Mouse (Mus musculus) stomach, embryonic 14.5 days (tissue): ENCODE measurements around the gene Plcb1. TPM values are rescaled to one million over a fixed set of nuclear protein-coding genes. Genes with fewer than 3 reads are reported as not detected.

Experiments
- ATAC-seq: fragments of 200-750 bp; cut with Nextera tagmentation; 2 replicates; pipeline ENCODE4 v1.8.0; 2017; ENCODE audit warnings: low read depth, moderate TSS enrichment; ENCODE audit not compliant: insufficient number of reproducible peaks, insufficient read depth, low FRiP score
- H3K27ac ChIP-seq: fragments of 300-500 bp; sonication (generic); 2 replicates; pipeline ENCODE4 v1.5.1; 2014; ENCODE audit warnings: mild to moderate bottlenecking, low read length, moderate library complexity, mixed read lengths
- H3K27me3 ChIP-seq: fragments of 300-500 bp; sonication (generic); 2 replicates; pipeline ENCODE4 v1.6.1; 2014; ENCODE audit warnings: low read length, control low read depth, mixed read lengths; ENCODE audit not compliant: control insufficient read depth, insufficient read depth
- H3K36me3 ChIP-seq: fragments of 300-500 bp; sonication (generic); 2 replicates; pipeline ENCODE4 v1.6.1; 2014; ENCODE audit warnings: mild to moderate bottlenecking, control low read depth, low read length, moderate library complexity, mixed read lengths; ENCODE audit not compliant: control insufficient read depth, insufficient read depth
- H3K4me1 ChIP-seq: fragments of 300-500 bp; sonication (generic); 2 replicates; pipeline ENCODE4 v1.6.1; 2014; ENCODE audit warnings: low read length, control low read depth, mixed read lengths; ENCODE audit not compliant: control insufficient read depth, insufficient read depth
- H3K4me2 ChIP-seq: fragments of 300-500 bp; sonication (generic); replicated peaks from 2 replicates; pipeline ENCODE4 v1.6.1; 2014; ENCODE audit warnings: low read depth, low read length, control low read depth
- H3K4me3 ChIP-seq: fragments of 300-500 bp; sonication (generic); 2 replicates; pipeline ENCODE4 v1.5.1; 2014; ENCODE audit warnings: low read depth, low read length, control low read depth
- H3K9ac ChIP-seq: fragments of 300-500 bp; sonication (generic); replicated peaks from 2 replicates; pipeline ENCODE4 v1.6.1; 2014; ENCODE audit warnings: low read depth, mild to moderate bottlenecking, control low read depth, low read length, moderate library complexity, mixed read lengths
- H3K9me3 ChIP-seq: fragments of 300-500 bp; sonication (generic); 2 replicates; pipeline ENCODE4 v1.6.1; 2016; ENCODE audit warnings: low read depth, low read length, control low read depth; ENCODE audit not compliant: control insufficient read depth
- WGBS: fragments of 180-500 bp; shearing (Covaris S2); extraction: QIAGEN DNeasy Blood & Tissue Kit; methylation state at CpG from one replicate; pipeline ENCODE4 v1.1.7; 2014; 5-methylcytosine and 5-hydroxymethylcytosine counted together
- polyA plus RNA-seq: library from polyadenylated mRNA; unstranded; fragments of >200 nt; fragmentation: Nextera tagmentation; extraction: Ambion mirVana; gene quantifications from 2 replicates; pipeline ENCODE4 v1.2.1, GENCODE M21; 2014

Plcb1 gene
- polyA plus RNA-seq, 1 experiment from 2014 or later = 25.3 TPM

- H3K27me3 ChIP-seq = no peaks in the 10 kb centered on the region
- no peaks in the 10 kb centered on the region for H3K36me3 ChIP-seq
- H3K4me3 ChIP-seq = no peak overlapping the region
- H3K4me1 ChIP-seq = peaks cover 9% of the 10 kb centered on the region; the same call in 1 of the 2 replicates
- H3K9ac ChIP-seq = no peak overlapping the region
- no peak overlapping the region for H3K27ac ChIP-seq
- no peaks in the 10 kb centered on the region for H3K9me3 ChIP-seq
- ATAC-seq = peak; percentile 93
- WGBS = 25% methylated on average over 8 of the region's 8 CpGs
- H3K4me2 ChIP-seq = no peak overlapping the region
These were observed 40.5 kb downstream of the Plcb1 start for GRCm38 (mm10) chr2:134826111-134827005.

- H3K9ac ChIP-seq = no peak overlapping the region
- no peaks in the 10 kb centered on the region for H3K9me3 ChIP-seq
- H3K4me1 ChIP-seq = peaks cover 9% of the 10 kb centered on the region; the same call in 1 of the 2 replicates
- H3K27me3 ChIP-seq = no peaks in the 10 kb centered on the region
- H3K4me2 ChIP-seq = no peak overlapping the region
- H3K27ac ChIP-seq = no peak overlapping the region
- ATAC-seq = no peak
- no peak overlapping the region for H3K4me3 ChIP-seq
- no peaks in the 10 kb centered on the region for H3K36me3 ChIP-seq
- 74% methylated on average over 3 of the region's 3 CpGs for WGBS
These were observed 42.1 kb downstream of the Plcb1 start for GRCm38 (mm10) chr2:134827778-134828487.

GRCm38 (mm10) chr2:134831861-134832260, 46.0 kb downstream of the Plcb1 start:
- H3K9ac ChIP-seq = no peak overlapping the region
- H3K4me2 ChIP-seq = no peak overlapping the region
- H3K4me1 ChIP-seq = no peaks in the 10 kb centered on the region
- H3K27me3 ChIP-seq = no peaks in the 10 kb centered on the region
- H3K36me3 ChIP-seq = no peaks in the 10 kb centered on the region
- H3K4me3 ChIP-seq = no peak overlapping the region
- no peak overlapping the region for H3K27ac ChIP-seq
- WGBS = 96% methylated on average over 7 of the region's 7 CpGs
- no peak for ATAC-seq
- no peaks in the 10 kb centered on the region for H3K9me3 ChIP-seq

- Histone ChIP-seq H3K9ac (no peak overlapping the region), H3K27me3 (no peaks in the 10 kb centered on the region), H3K9me3 (no peaks in the 10 kb centered on the region), H3K4me2 (no peak overlapping the region), H3K4me1 (no peaks in the 10 kb centered on the region), H3K36me3 (no peaks in the 10 kb centered on the region), H3K4me3 (no peak overlapping the region), H3K27ac (no peak overlapping the region)
- 81% methylated on average over 1 of the region's 1 CpGs for WGBS
- ATAC-seq = no peak
These were observed 50.2 kb downstream of the Plcb1 start for GRCm38 (mm10) chr2:134836097-134836496.

GRCm38 (mm10) chr2:134838185-134838584, 52.3 kb downstream of the Plcb1 start:
- no peaks in the 10 kb centered on the region for H3K4me1 ChIP-seq
- 86% methylated on average over 1 of the region's 1 CpGs for WGBS
- H3K27me3 ChIP-seq = no peaks in the 10 kb centered on the region
- H3K4me3 ChIP-seq = no peak overlapping the region
- H3K27ac ChIP-seq = no peak overlapping the region
- no peak for ATAC-seq
- no peaks in the 10 kb centered on the region for H3K9me3 ChIP-seq
- no peak overlapping the region for H3K9ac ChIP-seq
- H3K36me3 ChIP-seq = no peaks in the 10 kb centered on the region
- no peak overlapping the region for H3K4me2 ChIP-seq

- no peaks in the 10 kb centered on the region for H3K9me3 ChIP-seq
- ATAC-seq = no peak
- 90% methylated on average over 1 of the region's 1 CpGs for WGBS
- no peaks in the 10 kb centered on the region for H3K36me3 ChIP-seq
- no peak overlapping the region for H3K4me3 ChIP-seq
- H3K27me3 ChIP-seq = no peaks in the 10 kb centered on the region
- no peak overlapping the region for H3K27ac ChIP-seq
- H3K4me1 ChIP-seq = no peaks in the 10 kb centered on the region
- no peak overlapping the region for H3K9ac ChIP-seq
- H3K4me2 ChIP-seq = no peak overlapping the region
These were observed 53.0 kb downstream of the Plcb1 start for GRCm38 (mm10) chr2:134838888-134839287.

- H3K4me2 ChIP-seq = no peak overlapping the region
- no peaks in the 10 kb centered on the region for H3K9me3 ChIP-seq
- H3K4me1 ChIP-seq = no peaks in the 10 kb centered on the region
- no peak overlapping the region for H3K27ac ChIP-seq
- H3K27me3 ChIP-seq = no peaks in the 10 kb centered on the region
- no peak overlapping the region for H3K9ac ChIP-seq
- no peaks in the 10 kb centered on the region for H3K36me3 ChIP-seq
- 72% methylated on average over 4 of the region's 4 CpGs for WGBS
- no peak overlapping the region for H3K4me3 ChIP-seq
- ATAC-seq = no peak
These were observed 57.0 kb downstream of the Plcb1 start for GRCm38 (mm10) chr2:134842883-134843282.

GRCm38 (mm10) chr2:134844391-134845238, 58.7 kb downstream of the Plcb1 start:
- WGBS = 47% methylated on average over 6 of the region's 6 CpGs
- no peak for ATAC-seq
- Histone ChIP-seq H3K9ac (no peak overlapping the region), H3K4me3 (no peak overlapping the region), H3K4me2 (no peak overlapping the region), H3K4me1 (no peaks in the 10 kb centered on the region), H3K27ac (peak overlapping the region; percentile 23; the same call in 1 of the 2 replicates), H3K27me3 (no peaks in the 10 kb centered on the region), H3K36me3 (no peaks in the 10 kb centered on the region), H3K9me3 (no peaks in the 10 kb centered on the region)
